In genomic region chr4:150875393-150875792, GRCm38 (mm10) we compare ENCODE assay signal across 24 mouse cellular contexts. TPM values are rescaled to one million over a fixed set of nuclear protein-coding genes. Genes with fewer than 3 reads are reported as not detected.
"Had no signal": no experiment of that assay in that cellular context is flagged by ENCODE, and none has a peak within 500 bp of the region (broad histone marks: within the 10 kb centered on the region; RNA-seq: fewer than 3 reads in every experiment).

No protein-coding gene starts in this region.

- H3K36me3 ChIP-seq: heart, embryonic 13.5 days; heart, embryonic 15.5 days; intestine, embryonic 15.5 days; liver, embryonic 13.5 days had no signal

- H3K27me3 ChIP-seq: heart, embryonic 13.5 days; heart, embryonic 15.5 days; hindbrain, embryonic 12.5 days; intestine, embryonic 15.5 days; limb, embryonic 12.5 days; liver, embryonic 13.5 days had no signal

- H3K4me3 ChIP-seq: gastrocnemius, adult 2 months; heart, adult 2 months; heart, embryonic 13.5 days; heart, embryonic 15.5 days; hindbrain, embryonic 10.5 days; hindbrain, embryonic 12.5 days; intestine, embryonic 15.5 days; layer of hippocampus, adult 2 months; left cerebral cortex, adult 2 months; limb, embryonic 10.5 days; limb, embryonic 12.5 days; liver, embryonic 13.5 days had no signal

- ATAC-seq: hindbrain, embryonic 16.5 days; inflammation-experienced regulatory T-cells, adult 6 months; intestine, embryonic 15.5 days; intestine, postnatal 0 days had no signal

- H3K9me3 ChIP-seq: intestine, embryonic 15.5 days had no signal

- H3K27ac ChIP-seq: gastrocnemius, adult 2 months; heart, adult 2 months; heart, embryonic 13.5 days; heart, embryonic 15.5 days; hindbrain, embryonic 12.5 days; hindbrain, embryonic 14.5 days; intestine, embryonic 15.5 days; layer of hippocampus, adult 2 months; left cerebral cortex, adult 2 months; limb, embryonic 10.5 days had no signal

- H3K9ac ChIP-seq: heart, embryonic 13.5 days; heart, embryonic 15.5 days; hindbrain, embryonic 12.5 days; hindbrain, embryonic 14.5 days; intestine, embryonic 15.5 days; limb, embryonic 12.5 days; liver, embryonic 13.5 days had no signal

- DNase-seq: gastrocnemius, adult 2 months; gastrocnemius, postnatal 10 days; gastrocnemius, postnatal 25 days; heart, adult 2 months; heart, postnatal 4 days; kidney, postnatal 10 days; kidney, postnatal 25 days; kidney, postnatal 4 days; liver; liver, embryonic 13.5 days had no signal

RNA-seq across cellular contexts. Expression of gene Tnfrsf9, which starts 39.0 kb away (rescaled TPM):
- total RNA-seq: granulocyte monocyte progenitor cell, adult 5-6 weeks had no signal
